Mouse (Mus musculus): ENCODE measurements around the gene Myo1c. TPM values are rescaled to one million over a fixed set of nuclear protein-coding genes. Genes with fewer than 3 reads are reported as not detected.

Gene Myo1c
- polyA plus RNA-seq, 1 experiment from 2014 or later = 9.2 TPM

DNA sequence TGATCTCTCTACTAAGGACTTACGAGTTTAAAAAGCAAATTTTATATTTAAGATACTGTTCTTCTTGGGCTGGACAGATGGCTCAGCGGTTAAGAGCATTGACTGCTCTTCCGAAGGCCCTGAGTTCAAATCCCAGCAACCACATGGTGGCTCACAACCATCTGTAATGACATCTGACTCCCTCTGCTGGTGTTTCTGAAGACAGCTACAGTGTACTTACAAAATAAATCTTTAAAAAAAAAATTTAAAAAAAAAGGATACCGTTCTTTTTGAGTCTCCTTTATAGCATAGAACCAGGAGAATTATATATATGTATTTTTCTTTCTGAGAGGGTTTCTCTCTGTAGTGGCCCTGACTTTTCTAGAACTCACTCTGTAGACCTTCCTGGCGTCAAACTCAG is 50.3 kb downstream of the Myo1c start:
- peaks cover 65% of the 10 kb centered on the region for H3K36me3 ChIP-seq

DNA sequence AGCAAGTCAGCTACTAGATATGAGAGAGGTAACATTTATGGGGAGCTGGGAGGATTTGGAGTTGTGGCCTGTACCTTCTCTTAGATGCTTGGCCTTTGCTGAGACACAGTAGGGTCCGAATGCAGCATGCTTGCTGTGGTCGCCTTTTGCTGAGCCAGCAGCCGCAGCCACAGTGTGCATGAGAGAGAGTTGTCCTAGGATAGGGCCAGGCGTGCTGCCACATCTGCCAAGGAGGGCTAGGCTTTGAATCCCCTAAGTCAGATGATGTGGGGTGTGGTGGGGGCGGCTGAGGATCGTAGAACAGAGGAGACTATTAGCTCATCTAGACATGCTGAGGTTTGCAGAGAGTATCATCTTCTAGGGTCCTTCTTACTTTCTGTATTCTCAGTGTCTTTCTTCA is 52.5 kb downstream of the Myo1c start:
- H3K36me3 ChIP-seq = peaks cover 65% of the 10 kb centered on the region
- ATAC-seq (replicated peaks) = no peak
- H3K9me3 ChIP-seq = no peaks in the 10 kb centered on the region
- no peak overlapping the region for H3K27ac ChIP-seq (replicated peaks)
- no peak overlapping the region for H3K9ac ChIP-seq (replicated peaks)
- H3K4me1 ChIP-seq = no peaks in the 10 kb centered on the region
- 93% methylated on average over 6 of the region's 6 CpGs for WGBS
- no peak overlapping the region for H3K4me3 ChIP-seq
- H3K4me2 ChIP-seq (replicated peaks) = no peak overlapping the region
- H3K27me3 ChIP-seq = no peaks in the 10 kb centered on the region

More for the DNA sequence above, 50.3 kb downstream of the Myo1c start:
- Histone ChIP-seq H3K27me3 (no peaks in the 10 kb centered on the region), H3K4me1 (no peaks in the 10 kb centered on the region), H3K9me3 (no peaks in the 10 kb centered on the region), H3K4me3 (no peak overlapping the region), H3K9ac (replicated peaks) (no peak overlapping the region), H3K4me2 (replicated peaks) (no peak overlapping the region), H3K27ac (replicated peaks) (no peak overlapping the region)
- ATAC-seq (replicated peaks) = no peak
- WGBS = 96% methylated on average over 5 of the region's 5 CpGs

DNA sequence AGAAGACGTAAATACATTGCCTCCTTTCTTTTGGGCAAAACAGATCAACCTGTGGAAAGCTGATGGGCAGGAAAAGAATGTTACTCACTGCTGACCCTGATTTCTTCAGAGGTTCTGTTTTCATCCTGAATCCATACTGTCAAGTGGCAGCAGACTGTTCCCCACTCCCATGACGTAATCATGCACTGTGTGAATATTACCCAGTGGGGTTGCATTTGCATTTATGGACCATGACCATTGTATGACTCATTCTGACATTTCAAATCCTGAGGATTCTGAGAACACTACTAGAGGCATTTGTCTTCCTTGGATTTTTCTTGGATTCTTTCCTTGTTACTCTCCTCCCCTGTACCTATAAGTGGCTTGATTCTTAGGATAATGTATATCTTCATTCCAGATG is 53.4 kb downstream of the Myo1c start:
- H3K36me3 ChIP-seq = peaks cover 58% of the 10 kb centered on the region
- 93% methylated on average over 2 of the region's 2 CpGs for WGBS
- no peaks in the 10 kb centered on the region for H3K9me3 ChIP-seq
- H3K4me2 ChIP-seq (replicated peaks) = no peak overlapping the region
- H3K4me3 ChIP-seq = no peak overlapping the region
- H3K4me1 ChIP-seq = no peaks in the 10 kb centered on the region
- H3K27me3 ChIP-seq = no peaks in the 10 kb centered on the region
- no peak for ATAC-seq (replicated peaks)
- H3K9ac ChIP-seq (replicated peaks) = no peak overlapping the region
- H3K27ac ChIP-seq (replicated peaks) = no peak overlapping the region

DNA sequence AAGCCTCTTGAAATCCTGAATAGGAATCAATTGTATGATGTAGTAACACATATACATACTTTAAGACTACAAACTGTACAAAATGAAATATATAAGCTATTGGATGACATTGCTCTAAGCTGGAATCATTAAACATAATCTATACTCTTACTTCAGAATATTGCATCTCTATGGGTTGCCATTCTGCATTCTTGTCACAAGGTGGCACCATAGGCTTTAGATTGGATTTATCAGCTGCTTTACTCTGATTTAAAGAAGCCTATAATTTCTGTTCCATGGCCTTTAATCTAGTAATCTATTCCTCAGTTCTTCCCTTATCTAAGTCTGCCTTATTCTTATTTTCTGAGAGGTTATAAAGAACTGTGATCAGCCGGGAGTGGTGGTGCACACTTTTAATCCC is 63.6 kb downstream of the Myo1c start:
- H3K36me3 ChIP-seq = no peaks in the 10 kb centered on the region
- no peak overlapping the region for H3K27ac ChIP-seq (replicated peaks)
- ATAC-seq (replicated peaks) = no peak
- H3K9ac ChIP-seq (replicated peaks) = no peak overlapping the region
- no peaks in the 10 kb centered on the region for H3K27me3 ChIP-seq
- H3K4me3 ChIP-seq = no peak overlapping the region
- no peaks in the 10 kb centered on the region for H3K9me3 ChIP-seq
- no peaks in the 10 kb centered on the region for H3K4me1 ChIP-seq
- H3K4me2 ChIP-seq (replicated peaks) = no peak overlapping the region
- 83% methylated on average over 1 of the region's 1 CpGs for WGBS

DNA sequence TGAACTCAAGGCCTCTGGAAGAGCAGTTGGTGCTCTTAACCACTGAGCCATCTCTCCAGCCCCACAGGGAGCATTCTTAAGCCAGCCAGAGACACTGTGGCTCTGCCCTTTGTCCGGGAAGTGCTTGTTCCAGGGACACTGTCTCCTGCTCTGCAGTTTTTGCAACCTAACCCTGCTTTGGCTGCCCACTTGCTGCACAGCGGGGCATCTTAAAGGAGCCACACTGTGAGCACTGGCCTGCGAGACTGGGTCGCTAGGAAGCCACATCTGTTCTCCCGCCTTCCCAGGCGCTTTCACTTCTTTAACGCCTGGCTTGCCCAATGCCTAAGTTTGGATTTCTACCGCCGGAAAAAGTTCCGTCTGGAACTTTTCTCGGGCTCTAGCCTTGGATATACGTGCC is 65.3 kb downstream of the Myo1c start:
- H3K4me2 ChIP-seq (replicated peaks) = no peak overlapping the region

DNA sequence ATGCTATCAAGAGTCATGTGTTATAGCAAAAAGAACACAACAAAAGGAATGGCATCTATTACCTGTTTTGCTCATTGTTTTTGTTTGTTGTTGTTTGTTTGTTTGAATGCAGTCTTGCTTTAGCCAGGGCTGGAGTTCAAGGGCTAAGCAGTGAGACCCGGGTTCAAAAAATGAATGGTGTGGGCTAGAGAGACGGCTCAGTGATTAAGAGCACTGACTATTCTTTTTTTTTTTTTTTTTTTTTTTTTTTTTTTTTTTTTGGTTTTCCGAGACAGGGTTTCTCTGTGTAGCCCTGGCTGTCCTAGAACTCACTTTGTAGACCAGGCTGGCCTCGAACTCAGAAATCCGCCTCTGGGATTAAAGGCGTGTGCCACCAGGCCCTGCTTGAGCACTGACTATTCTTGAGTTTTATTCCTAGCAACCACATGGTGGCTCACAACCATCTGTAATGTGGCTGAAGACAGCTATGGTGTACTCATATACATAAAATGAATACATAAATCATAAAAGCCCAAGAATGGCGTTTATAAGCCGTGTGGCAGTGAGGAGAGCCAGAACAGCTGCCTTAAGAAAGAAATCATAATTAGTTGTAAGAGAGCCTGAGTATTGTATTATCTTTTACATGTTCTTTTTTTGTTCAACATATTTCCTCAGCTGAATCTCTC is 66.5 kb downstream of the Myo1c start:
- 79% methylated on average over 8 of the region's 8 CpGs for WGBS
- no peak for ATAC-seq (replicated peaks)
- H3K36me3 ChIP-seq = no peaks in the 10 kb centered on the region

More for the DNA sequence above, 65.3 kb downstream of the Myo1c start:
- Histone ChIP-seq H3K36me3 (no peaks in the 10 kb centered on the region), H3K4me1 (no peaks in the 10 kb centered on the region), H3K9ac (replicated peaks) (no peak overlapping the region), H3K4me3 (no peak overlapping the region), H3K27ac (replicated peaks) (no peak overlapping the region), H3K27me3 (no peaks in the 10 kb centered on the region), H3K9me3 (no peaks in the 10 kb centered on the region)
- 20% methylated on average over 12 of the region's 12 CpGs for WGBS
- ATAC-seq (replicated peaks) = no peak

DNA sequence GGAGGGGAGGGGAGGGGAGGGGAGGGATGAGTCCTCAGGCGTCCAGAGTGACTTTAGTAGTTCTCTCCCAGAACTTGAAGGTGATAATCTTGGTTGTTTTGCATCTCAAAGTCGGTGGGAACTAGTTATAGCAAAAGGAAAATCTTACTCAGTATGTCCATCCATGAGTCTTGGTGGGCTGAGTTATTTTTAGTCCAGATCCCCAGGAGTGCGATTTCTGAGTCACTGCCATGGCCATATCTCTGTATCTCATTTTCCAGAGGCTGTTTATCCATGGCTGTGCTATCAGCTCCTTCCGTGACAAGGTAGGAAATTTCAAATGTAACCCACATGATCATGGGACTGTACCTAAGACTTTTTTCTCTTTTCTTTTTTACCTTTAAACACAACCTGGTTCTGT is 72.0 kb downstream of the Myo1c start:
- Histone ChIP-seq H3K9me3 (no peaks in the 10 kb centered on the region), H3K27me3 (no peaks in the 10 kb centered on the region), H3K4me3 (no peak overlapping the region), H3K36me3 (no peaks in the 10 kb centered on the region), H3K4me2 (replicated peaks) (no peak overlapping the region), H3K4me1 (no peaks in the 10 kb centered on the region), H3K9ac (replicated peaks) (no peak overlapping the region), H3K27ac (replicated peaks) (no peak overlapping the region)
- ATAC-seq (replicated peaks) = no peak
- 57% methylated on average over 4 of the region's 4 CpGs for WGBS

More for the DNA sequence above, 66.5 kb downstream of the Myo1c start:
- Histone ChIP-seq H3K4me1 (no peaks in the 10 kb centered on the region), H3K27me3 (no peaks in the 10 kb centered on the region), H3K4me2 (replicated peaks) (no peak overlapping the region), H3K4me3 (no peak overlapping the region), H3K9me3 (no peaks in the 10 kb centered on the region), H3K9ac (replicated peaks) (no peak overlapping the region), H3K27ac (replicated peaks) (no peak overlapping the region)

Other genes with a start within 250 kb of the Myo1c start
- gene Serpinf1, start 227.8 kb upstream of the Myo1c start, polyA plus RNA-seq (2015; fragmentation: Nextera tagmentation; extraction: Ambion mirVana) = 21.4 and 27.2 TPM in 2 replicates
- 0.22 TPM in 1 of 2 replicates, not detected in the other for gene Serpinf2, start 210.9 kb upstream of the Myo1c start, polyA plus RNA-seq (2015; fragmentation: Nextera tagmentation; extraction: Ambion mirVana)
- gene Wdr81, start 195.8 kb upstream of the Myo1c start, polyA plus RNA-seq (2015; fragmentation: Nextera tagmentation; extraction: Ambion mirVana) = 7.7 and 8.2 TPM in 2 replicates
- 0.95 and 1.3 TPM in 2 replicates for gene Tlcd2, start 188.8 kb upstream of the Myo1c start, polyA plus RNA-seq (2015; fragmentation: Nextera tagmentation; extraction: Ambion mirVana)
- gene Prpf8, start 163.7 kb upstream of the Myo1c start, polyA plus RNA-seq (2015; fragmentation: Nextera tagmentation; extraction: Ambion mirVana) = 55.0 and 58.3 TPM in 2 replicates
- 0.71 and 0.72 TPM in 2 replicates for gene Rilp, start 140.4 kb upstream of the Myo1c start, polyA plus RNA-seq (2015; fragmentation: Nextera tagmentation; extraction: Ambion mirVana)
- 3.1 and 3.3 TPM in 2 replicates for gene Scarf1, start 137.0 kb upstream of the Myo1c start, polyA plus RNA-seq (2015; fragmentation: Nextera tagmentation; extraction: Ambion mirVana)
- gene Slc43a2, start 118.8 kb upstream of the Myo1c start, polyA plus RNA-seq (2015; fragmentation: Nextera tagmentation; extraction: Ambion mirVana) = 12.1 and 12.6 TPM in 2 replicates
- gene Pitpna, start 62.4 kb upstream of the Myo1c start, polyA plus RNA-seq (2015; fragmentation: Nextera tagmentation; extraction: Ambion mirVana) = 92.4 and 97.7 TPM in 2 replicates
- 47.2 and 47.4 TPM in 2 replicates for gene Inpp5k, start 19.5 kb upstream of the Myo1c start, polyA plus RNA-seq (2015; fragmentation: Nextera tagmentation; extraction: Ambion mirVana)
- gene Crk, start 28.8 kb downstream of the Myo1c start, polyA plus RNA-seq (2015; fragmentation: Nextera tagmentation; extraction: Ambion mirVana) = 125 and 131 TPM in 2 replicates
- 1,361 and 1,417 TPM in 2 replicates for gene Ywhae, start 82.4 kb downstream of the Myo1c start, polyA plus RNA-seq (2015; fragmentation: Nextera tagmentation; extraction: Ambion mirVana)
- 2.0 and 2.1 TPM in 2 replicates for gene Doc2b, start 145.5 kb downstream of the Myo1c start, polyA plus RNA-seq (2015; fragmentation: Nextera tagmentation; extraction: Ambion mirVana)